Mouse (Mus musculus) kidney, embryonic 15.5 days (tissue): Measurements from ENCODE around the gene Hist1h4n. TPM values are rescaled to one million over a fixed set of nuclear protein-coding genes. Genes with fewer than 3 reads are reported as not detected.
"Not testable (repeated sequence)": the region's sequence is repeated elsewhere in the genome, so short reads cannot be mapped to it uniquely, and the experiment has no call there.

Experiments
- ATAC-seq: fragments of 200-750 bp; cut with Nextera tagmentation; replicated peaks from 2 replicates; pipeline ENCODE4 v1.8.0; 2017; ENCODE audit warnings: moderate TSS enrichment; ENCODE audit not compliant: low FRiP score
- H3K27ac ChIP-seq: fragments of 300-500 bp; sonication (generic); 2 replicates; pipeline ENCODE4 v1.5.1; 2015; ENCODE audit warnings: mild to moderate bottlenecking, inconsistent platforms
- H3K27me3 ChIP-seq: fragments of 300-500 bp; sonication (generic); 2 replicates; pipeline ENCODE4 v1.6.1; 2015; ENCODE audit warnings: inconsistent platforms
- H3K36me3 ChIP-seq: fragments of 300-500 bp; sonication (generic); 2 replicates; pipeline ENCODE4 v1.6.1; 2015; ENCODE audit warnings: inconsistent platforms
- H3K4me1 ChIP-seq: fragments of 300-500 bp; sonication (generic); 2 replicates; pipeline ENCODE4 v1.6.1; 2015; ENCODE audit warnings: inconsistent platforms
- H3K4me2 ChIP-seq: fragments of 300-500 bp; sonication (generic); 2 replicates; pipeline ENCODE4 v1.6.1; 2015; ENCODE audit warnings: moderate library complexity, mild to moderate bottlenecking, inconsistent platforms
- H3K4me3 ChIP-seq: fragments of 300-500 bp; sonication (generic); replicated peaks from 2 replicates; pipeline ENCODE4 v1.5.1; 2015; ENCODE audit warnings: mild to moderate bottlenecking, inconsistent platforms
- H3K9ac ChIP-seq: fragments of 300-500 bp; sonication (generic); 2 replicates; pipeline ENCODE4 v1.6.1; 2015; ENCODE audit warnings: mild to moderate bottlenecking, inconsistent platforms
- H3K9me3 ChIP-seq: fragments of 300-500 bp; sonication (generic); replicated peaks from 2 replicates; pipeline ENCODE4 v1.6.1; 2016; ENCODE audit warnings: inconsistent platforms
- WGBS: fragments of 180-500 bp; shearing (Covaris S2); methylation state at CpG from one replicate; pipeline ENCODE4 v1.1.7; 2015; ENCODE audit warnings: mixed read lengths; 5-methylcytosine and 5-hydroxymethylcytosine counted together
- microRNA-seq: library from miRNA; unstranded; fragments of <30 nt; microRNA quantifications from one replicate; pipeline ENCODE4, GENCODE M21; 2016
- polyA plus RNA-seq: library from polyadenylated mRNA; unstranded; fragments of >200 nt; fragmentation: Nextera tagmentation; extraction: Ambion mirVana; gene quantifications from 2 replicates; pipeline ENCODE4 v1.2.1, GENCODE M21; 2015

Hist1h4n gene
- polyA plus RNA-seq, 1 experiment from 2014 or later = 18.2 TPM

DNA sequence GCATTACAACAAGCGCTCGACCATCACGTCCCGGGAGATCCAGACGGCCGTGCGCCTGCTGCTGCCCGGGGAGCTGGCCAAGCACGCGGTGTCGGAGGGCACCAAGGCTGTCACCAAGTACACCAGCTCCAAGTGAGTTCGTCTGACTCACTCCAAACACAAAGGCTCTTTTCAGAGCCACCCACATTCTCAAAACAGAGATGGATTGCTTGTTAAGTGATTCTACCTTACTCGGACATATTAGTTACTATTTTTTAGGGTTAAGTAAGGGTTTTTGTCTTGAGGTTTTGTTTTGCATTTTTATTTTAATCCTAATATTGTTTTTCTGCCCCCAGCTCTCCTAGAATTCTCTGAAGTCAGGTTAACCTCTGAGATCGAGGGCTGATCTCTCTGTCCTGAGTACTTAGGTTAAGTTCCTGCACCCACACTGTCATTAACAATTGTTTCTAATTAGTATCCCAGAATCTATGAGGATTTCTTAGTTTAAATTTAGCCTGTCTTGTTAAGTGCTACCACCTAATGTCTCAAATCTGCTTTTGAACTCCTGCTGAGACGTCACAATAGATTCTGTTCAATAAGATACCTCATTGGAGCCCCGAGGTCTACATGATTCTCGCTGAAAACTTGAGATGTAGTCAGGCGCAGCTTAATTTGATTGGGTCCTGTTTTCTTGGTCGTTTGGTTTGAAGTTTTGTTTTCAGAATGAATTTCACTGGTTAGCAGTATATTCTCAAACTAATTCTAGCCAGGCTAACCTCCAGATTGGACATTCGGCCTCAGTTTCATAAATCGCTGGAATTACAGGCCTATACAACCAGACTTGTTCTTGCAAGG lies 44.0 kb downstream of the Hist1h4n start:
- peak; percentile 20 for ATAC-seq
- H3K4me2 ChIP-seq = peak overlapping the region; percentile 53
- 18% methylated on average over 15 of the region's 21 CpGs for WGBS
- no peaks in the 10 kb centered on the region for H3K36me3 ChIP-seq
- peaks cover 33% of the 10 kb centered on the region for H3K4me1 ChIP-seq
- H3K27me3 ChIP-seq = no peaks in the 10 kb centered on the region
- H3K9me3 ChIP-seq = no peaks in the 10 kb centered on the region
- peak overlapping the region; percentile 92 for H3K27ac ChIP-seq
- peak overlapping the region; percentile 29; the same call in 1 of the 2 replicates for H3K9ac ChIP-seq
- H3K4me3 ChIP-seq = peak overlapping the region; percentile 43

DNA sequence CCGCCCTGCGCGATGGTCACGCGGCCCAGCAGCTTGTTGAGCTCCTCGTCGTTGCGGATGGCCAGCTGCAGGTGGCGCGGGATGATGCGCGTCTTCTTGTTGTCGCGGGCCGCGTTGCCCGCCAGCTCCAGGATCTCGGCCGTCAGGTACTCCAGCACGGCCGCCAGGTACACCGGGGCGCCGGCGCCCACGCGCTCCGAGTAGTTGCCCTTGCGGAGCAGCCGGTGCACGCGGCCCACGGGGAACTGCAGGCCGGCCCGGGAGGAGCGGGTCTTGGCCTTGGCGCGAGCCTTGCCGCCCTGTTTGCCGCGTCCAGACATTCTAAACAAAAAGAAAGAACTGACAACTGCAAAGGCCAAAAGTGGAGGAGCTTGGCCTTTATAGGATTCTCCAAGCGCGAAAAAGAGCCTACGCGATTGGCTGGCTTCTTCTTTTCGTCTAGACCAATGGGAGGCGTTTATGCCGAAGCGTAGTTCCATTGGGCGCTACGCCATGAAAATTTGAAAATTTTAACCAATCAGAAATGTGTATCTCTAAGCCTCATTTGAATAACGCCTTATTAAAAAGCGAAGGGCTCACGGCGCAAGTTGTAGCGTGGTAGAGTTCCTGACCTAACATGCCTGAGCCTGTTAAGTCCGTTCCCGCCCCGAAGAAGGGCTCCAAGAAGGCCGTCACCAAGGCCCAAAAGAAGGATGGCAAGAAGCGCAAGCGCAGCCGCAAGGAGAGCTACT lies 44.9 kb downstream of the Hist1h4n start, which contains the start of the genes Hist1h2an and Hist1h2bp:
Gene Hist1h2an, minus strand, starts transcription at position 320 of the 731 bp plus-strand sequence.
Gene Hist1h2bp, plus strand, starts transcription at position 563 of the 731 bp plus-strand sequence.
- H3K9me3 ChIP-seq, H3K36me3 ChIP-seq, H3K27me3 ChIP-seq: not testable (repeated sequence)
- ATAC-seq = peak; percentile 96
- Histone ChIP-seq H3K27ac (peak within 1 kb of the TSS; percentile 92), H3K9ac (peak within 1 kb of the TSS; percentile 48), H3K4me3 (peak within 1 kb of the TSS; percentile 43), H3K4me2 (peak within 1 kb of the TSS; percentile 57), H3K4me1 (peaks cover 40% of the 10 kb centered on the region)
- WGBS = under 1% methylated on average over 40 of the region's 63 CpGs

DNA sequence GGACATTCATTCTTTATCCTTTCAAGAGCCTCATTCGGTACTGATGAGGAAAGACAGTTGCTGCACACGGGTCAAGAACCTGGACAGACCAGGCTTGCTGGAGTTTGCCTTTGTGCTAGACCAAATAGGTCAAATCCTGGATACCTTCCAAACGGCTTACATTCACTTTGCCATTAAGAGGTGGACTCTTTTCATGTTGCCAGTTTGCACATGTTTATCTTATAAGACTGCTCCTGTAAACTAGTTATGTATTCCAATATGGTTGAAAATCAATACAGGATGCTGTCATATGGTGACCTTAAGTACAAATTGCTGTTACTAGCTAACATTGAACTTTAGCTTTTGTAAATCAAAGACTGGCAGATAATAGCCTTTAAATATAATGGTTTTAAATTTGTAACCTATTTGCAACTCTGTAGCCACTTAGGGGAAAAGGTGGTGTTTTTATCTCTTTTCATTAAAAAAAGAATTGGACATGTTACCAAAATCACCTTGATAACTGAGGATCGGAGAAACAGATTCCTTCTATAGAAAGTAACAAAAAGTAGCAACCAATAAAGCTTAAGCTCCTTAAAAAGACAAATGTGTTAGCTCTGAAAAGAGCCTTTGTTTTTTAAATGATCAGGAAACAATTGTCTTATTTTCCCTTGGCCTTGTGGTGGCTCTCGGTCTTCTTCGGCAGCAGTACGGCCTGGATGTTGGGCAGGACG lies 45.7 kb downstream of the Hist1h4n start:
- no peak for ATAC-seq
- Histone ChIP-seq H3K4me3 (peak overlapping the region; percentile 43), H3K9ac (peak overlapping the region; percentile 48; the same call in 1 of the 2 replicates)

DNA sequence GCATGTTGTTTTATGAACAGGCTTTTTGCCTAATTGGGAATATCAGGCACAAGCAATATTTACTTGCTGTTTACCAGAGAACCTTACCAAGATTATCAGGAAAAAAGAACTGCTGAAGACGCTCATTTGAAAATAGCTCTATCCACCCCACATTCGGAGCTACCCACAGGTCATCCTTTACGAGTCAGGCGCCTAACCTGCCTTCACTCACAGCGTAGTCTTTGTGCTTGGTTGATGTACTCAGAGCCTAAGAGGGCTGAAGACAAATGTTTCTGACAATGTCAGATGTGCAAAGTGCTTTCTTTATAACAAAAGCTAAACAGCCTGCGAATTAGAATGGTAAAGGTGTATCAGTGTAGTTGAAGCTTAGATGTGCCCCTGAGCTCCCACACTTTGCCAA lies 47.7 kb downstream of the Hist1h4n start:
- WGBS = 25% methylated on average over 6 of the region's 6 CpGs
- H3K4me1 ChIP-seq = peaks cover 39% of the 10 kb centered on the region

More for the DNA sequence above, 45.7 kb downstream of the Hist1h4n start:
- Histone ChIP-seq H3K27me3 (no peaks in the 10 kb centered on the region), H3K9me3 (no peaks in the 10 kb centered on the region), H3K27ac (peak overlapping the region; percentile 92), H3K4me1 (peaks cover 43% of the 10 kb centered on the region), H3K4me2 (peak overlapping the region; percentile 57), H3K36me3 (no peaks in the 10 kb centered on the region)
- 7% methylated on average over 8 of the region's 8 CpGs for WGBS

DNA sequence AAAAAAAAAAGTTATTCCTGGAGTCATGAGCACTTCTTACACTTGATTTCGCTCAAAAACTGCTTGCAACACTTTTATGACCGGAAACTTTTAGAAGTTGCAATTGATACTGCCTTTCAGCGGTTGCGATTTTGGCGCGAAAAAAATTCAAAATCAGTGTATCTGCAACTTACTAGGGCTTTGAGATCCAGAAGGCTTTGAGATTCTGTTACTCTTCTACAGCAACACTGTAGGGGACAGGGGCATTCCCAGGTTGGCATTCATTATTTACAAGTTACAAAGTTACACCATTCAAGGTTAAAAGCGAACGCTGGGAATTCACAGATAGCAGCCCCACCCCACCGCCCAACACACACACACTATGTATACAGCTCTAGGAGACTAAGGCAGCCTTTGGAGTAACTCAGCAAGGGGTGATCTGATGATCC lies 48.2 kb downstream of the Hist1h4n start:
- no peaks in the 10 kb centered on the region for H3K9me3 ChIP-seq
- WGBS = under 1% methylated on average over 9 of the region's 9 CpGs

More for the DNA sequence above, 47.7 kb downstream of the Hist1h4n start:
- peak overlapping the region; percentile 73 for H3K4me2 ChIP-seq
- no peaks in the 10 kb centered on the region for H3K27me3 ChIP-seq
- H3K27ac ChIP-seq = peak overlapping the region; percentile 96
- peak overlapping the region; percentile 41 for H3K9ac ChIP-seq
- no peaks in the 10 kb centered on the region for H3K36me3 ChIP-seq
- H3K9me3 ChIP-seq = no peaks in the 10 kb centered on the region
- peak overlapping the region; percentile 49 for H3K4me3 ChIP-seq
- ATAC-seq = no peak

DNA sequence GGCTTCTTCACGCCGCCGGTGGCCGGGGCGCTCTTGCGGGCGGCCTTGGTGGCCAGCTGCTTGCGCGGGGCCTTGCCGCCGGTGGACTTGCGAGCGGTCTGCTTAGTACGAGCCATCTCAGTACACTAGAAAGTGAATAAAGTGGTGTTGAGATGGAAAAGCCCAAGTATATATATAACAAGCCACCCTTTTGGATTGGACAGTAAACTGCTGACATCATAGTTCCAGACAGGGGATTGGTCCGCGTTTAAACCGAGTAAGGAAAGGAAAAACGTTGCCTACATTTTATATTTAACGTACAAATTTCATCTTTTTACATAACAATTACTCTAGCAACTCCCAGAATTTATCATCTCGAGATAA lies 48.8 kb downstream of the Hist1h4n start, which contains the start of gene Hist1h3i:
Gene Hist1h3i, minus strand, starts transcription at position 116 of the 363 bp plus-strand sequence.
- under 1% methylated on average over 15 of the region's 20 CpGs for WGBS
- peak within 1 kb of the TSS; percentile 49 for H3K4me3 ChIP-seq
- ATAC-seq = peak; percentile 73
- peaks cover 39% of the 10 kb centered on the region for H3K4me1 ChIP-seq
- H3K27ac ChIP-seq = peak within 1 kb of the TSS; percentile 96
- peak within 1 kb of the TSS; percentile 73 for H3K4me2 ChIP-seq
- H3K36me3 ChIP-seq = no peaks in the 10 kb centered on the region
- H3K9me3 ChIP-seq = no peaks in the 10 kb centered on the region
- H3K9ac ChIP-seq = peak within 1 kb of the TSS; percentile 63
- no peaks in the 10 kb centered on the region for H3K27me3 ChIP-seq

More for the DNA sequence above, 48.2 kb downstream of the Hist1h4n start:
- no peak for ATAC-seq
- Histone ChIP-seq H3K27me3 (no peaks in the 10 kb centered on the region), H3K36me3 (no peaks in the 10 kb centered on the region), H3K27ac (peak overlapping the region; percentile 96), H3K4me3 (peak overlapping the region; percentile 49), H3K4me1 (peaks cover 39% of the 10 kb centered on the region), H3K9ac (peak overlapping the region; percentile 41), H3K4me2 (peak overlapping the region; percentile 73)

DNA sequence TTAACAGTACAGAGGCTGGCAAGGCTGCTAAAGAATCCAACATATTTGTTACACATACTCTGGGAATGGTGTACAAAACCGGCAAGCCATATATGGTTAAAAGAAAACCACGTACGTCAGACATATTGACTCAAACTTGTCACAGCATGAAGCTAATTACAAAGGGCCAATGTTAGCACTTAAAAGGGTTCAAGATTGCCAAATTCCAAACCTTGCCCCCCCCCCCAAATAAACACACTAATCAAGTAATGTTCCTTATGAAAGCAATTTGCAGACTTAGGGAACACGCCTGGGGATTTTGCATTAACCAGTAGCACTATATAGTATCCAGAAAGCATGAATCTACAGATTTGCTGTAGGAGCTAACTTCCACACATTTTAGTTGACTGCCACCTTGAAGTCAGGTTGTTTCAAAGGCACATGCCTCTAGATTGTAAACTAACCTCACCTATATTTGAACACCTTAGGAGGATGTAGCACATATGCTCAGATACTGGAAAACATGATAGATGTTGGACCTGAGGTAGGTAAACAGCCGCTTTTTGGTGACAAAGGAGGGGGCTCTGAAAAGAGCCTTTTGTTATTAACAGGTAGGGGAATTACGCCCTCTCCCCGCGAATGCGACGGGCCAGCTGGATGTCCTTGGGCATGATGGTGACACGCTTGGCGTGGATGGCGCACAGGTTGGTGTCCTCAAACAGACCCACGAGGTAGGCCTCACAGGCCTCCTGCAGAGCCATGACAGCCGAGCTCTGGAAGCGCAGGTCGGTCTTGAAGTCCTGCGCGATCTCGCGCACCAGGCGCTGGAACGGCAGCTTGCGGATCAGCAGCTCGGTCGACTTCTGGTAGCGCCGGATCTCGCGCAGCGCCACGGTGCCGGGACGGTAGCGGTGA lies 49.4 kb downstream of the Hist1h4n start:
- peak overlapping the region; percentile 63 for H3K9ac ChIP-seq
- peak overlapping the region; percentile 49 for H3K4me3 ChIP-seq
- not testable (repeated sequence) for H3K9me3 ChIP-seq, H3K36me3 ChIP-seq, ATAC-seq, H3K27me3 ChIP-seq
- H3K4me2 ChIP-seq = peak overlapping the region; percentile 73
- peak overlapping the region; percentile 96 for H3K27ac ChIP-seq
- under 1% methylated on average over 21 of the region's 35 CpGs for WGBS
- H3K4me1 ChIP-seq = peaks cover 38% of the 10 kb centered on the region

Small RNA genes lying within 50 kb of the gene (microRNA-seq; reads per million reads assigned to microRNA genes)
- gene Gm19658 (not detected), gene Gm44346 (not detected), gene Gm44466 (not detected)

Other genes starting within 250 kb of the Hist1h4n start
- gene Olfr1362, start 218.2 kb downstream of the Hist1h4n start, polyA plus RNA-seq = not detected in 2 replicates
- not detected in 2 replicates for gene Olfr11, start 189.7 kb downstream of the Hist1h4n start, polyA plus RNA-seq
- gene Olfr1361, start 168.8 kb downstream of the Hist1h4n start, polyA plus RNA-seq = not detected in 2 replicates
- gene Olfr1360, start 154.8 kb downstream of the Hist1h4n start, polyA plus RNA-seq = not detected in 2 replicates
- not detected in 2 replicates for gene Olfr1359, start 134.1 kb downstream of the Hist1h4n start, polyA plus RNA-seq
- gene Hist1h2bl, start 116.1 kb downstream of the Hist1h4n start, polyA plus RNA-seq = 1.6 and 4.5 TPM in 2 replicates
- gene Hist1h2ai, start 115.8 kb downstream of the Hist1h4n start, polyA plus RNA-seq = 29.5 and 35.5 TPM in 2 replicates
- 14.2 and 15.6 TPM in 2 replicates for gene Hist1h3h, start 114.5 kb downstream of the Hist1h4n start, polyA plus RNA-seq
- 4.6 and 5.2 TPM in 2 replicates for gene Hist1h2bm, start 110.2 kb downstream of the Hist1h4n start, polyA plus RNA-seq
- 0.91 and 1.9 TPM in 2 replicates for gene Hist1h4j, start 97.1 kb downstream of the Hist1h4n start, polyA plus RNA-seq
- gene Hist1h4k, start 81.7 kb downstream of the Hist1h4n start, polyA plus RNA-seq = 2.5 and 5.4 TPM in 2 replicates
- gene Hist1h2ak, start 78.4 kb downstream of the Hist1h4n start, polyA plus RNA-seq = 32.0 and 32.6 TPM in 2 replicates
- gene Hist1h2bn, start 78.1 kb downstream of the Hist1h4n start, polyA plus RNA-seq = 2.2 and 6.0 TPM in 2 replicates
- 24.0 and 28.9 TPM in 2 replicates for gene Hist1h1b, start 51.6 kb downstream of the Hist1h4n start, polyA plus RNA-seq
- 134 and 151 TPM in 2 replicates for gene Hist1h3i, start 48.8 kb downstream of the Hist1h4n start, polyA plus RNA-seq
- 7.2 and 7.4 TPM in 2 replicates for gene Hist1h2an, start 45.0 kb downstream of the Hist1h4n start, polyA plus RNA-seq
- gene Hist1h2bp, start 44.7 kb downstream of the Hist1h4n start, polyA plus RNA-seq = 1.8 and 3.8 TPM in 2 replicates
- gene Hist1h2bq, start 22.0 kb downstream of the Hist1h4n start, polyA plus RNA-seq = 19.6 and 28.7 TPM in 2 replicates
- gene Hist1h2ao, start 21.7 kb downstream of the Hist1h4n start, polyA plus RNA-seq = 1.8 and 5.5 TPM in 2 replicates
- not detected in 2 replicates for gene Hist1h4m, start 20.4 kb downstream of the Hist1h4n start, polyA plus RNA-seq
- gene Hist1h2ap, start 1.3 kb upstream of the Hist1h4n start, polyA plus RNA-seq = 3,941 and 3,959 TPM in 2 replicates
- gene Hist1h2br, start 1.5 kb upstream of the Hist1h4n start, polyA plus RNA-seq = 19.7 and 28.8 TPM in 2 replicates
- 12.1 and 12.5 TPM in 2 replicates for gene Zfp184, start 112.9 kb upstream of the Hist1h4n start, polyA plus RNA-seq
- 0.08 and 0.17 TPM in 2 replicates for gene Pom121l2, start 149.0 kb upstream of the Hist1h4n start, polyA plus RNA-seq
- gene Prss16, start 177.5 kb upstream of the Hist1h4n start, polyA plus RNA-seq = 0.14 and 0.35 TPM in 2 replicates
- gene Hist1h2ah, start 203.4 kb upstream of the Hist1h4n start, polyA plus RNA-seq = 9.8 and 11.2 TPM in 2 replicates
- 8.8 and 12.6 TPM in 2 replicates for gene Hist1h2bk, start 203.7 kb upstream of the Hist1h4n start, polyA plus RNA-seq
- gene Hist1h4i, start 209.2 kb upstream of the Hist1h4n start, polyA plus RNA-seq = 30.5 and 31.4 TPM in 2 replicates
- 59.1 and 68.1 TPM in 2 replicates for gene Hist1h2ag, start 210.7 kb upstream of the Hist1h4n start, polyA plus RNA-seq
- gene Hist1h2bj, start 211.0 kb upstream of the Hist1h4n start, polyA plus RNA-seq = 16.8 and 19.2 TPM in 2 replicates